ENCODE assay signal across 8 mouse cellular contexts in genomic region chr19:3388629-3389057, GRCm38 (mm10). TPM values are rescaled to one million over a fixed set of nuclear protein-coding genes. Genes with fewer than 3 reads are reported as not detected.
A peak's percentile ranks its signal among the peaks of the same experiment; 100 is the strongest.
DNase-seq lines count a peak whose midpoint lies in the region; ATAC-seq and TF ChIP-seq lines count a peak whose summit lies in the region.

Tesmin (plus strand) TSS chr19:3388857.

- TF ChIP-seq CTCF in stomach, postnatal 0 days (IDR thresholded peaks at IDR 0.05; ENCODE audit: low read depth) = peak; percentile 66

- ATAC-seq in forebrain, embryonic 15.5 days (replicated peaks) = peak; percentile 86
- peak; percentile 79 for ATAC-seq in liver, embryonic 16.5 days (ENCODE audit: low read depth)
- ATAC-seq in neural tube, embryonic 13.5 days (ENCODE audit: low read depth) = peak; percentile 92
- ATAC-seq in stomach, postnatal 0 days (ENCODE audit: low FRiP score, low TSS enrichment) = peak; percentile 86

- H3K9me3 ChIP-seq in ES-E14 (ENCODE audit: control insufficient read depth, insufficient read depth, low read depth, low read length) = no peaks in the 10 kb centered on the region
- peaks cover 3% of the 10 kb centered on the region; the same call in 1 of the 2 replicates for H3K9me3 ChIP-seq in forebrain, embryonic 15.5 days
- no peaks in the 10 kb centered on the region; the same call in 1 of the 2 replicates for H3K9me3 ChIP-seq in liver, embryonic 16.5 days (replicated peaks; ENCODE audit: control insufficient read depth, low read length)
- H3K9me3 ChIP-seq in neural tube, embryonic 13.5 days = peaks cover 4% of the 10 kb centered on the region; the same call in 1 of the 2 replicates
- no peaks in the 10 kb centered on the region for H3K9me3 ChIP-seq in stomach, postnatal 0 days (ENCODE audit: control insufficient read depth, low read length)

- no peaks in the 10 kb centered on the region for H3K27me3 ChIP-seq in forebrain, embryonic 15.5 days
- H3K27me3 ChIP-seq in liver, embryonic 16.5 days (ENCODE audit: control insufficient read depth, insufficient read depth, low read depth, low read length) = no peaks in the 10 kb centered on the region
- no peaks in the 10 kb centered on the region; the same call in 1 of the 2 replicates for H3K27me3 ChIP-seq in neural tube, embryonic 13.5 days
- H3K27me3 ChIP-seq in stomach, postnatal 0 days (ENCODE audit: control insufficient read depth, insufficient read depth, low read length) = no peaks in the 10 kb centered on the region

- H3K4me1 ChIP-seq in ES-E14 (ENCODE audit: control insufficient read depth in 2 of 2, insufficient read depth in 2 of 2, low read length in 2 of 2, poor library complexity in 1 of 2) = peaks cover 2% of the 10 kb centered on the region in 2 experiments; a peak in 2 of 4 replicates
- H3K4me1 ChIP-seq in forebrain, embryonic 15.5 days = 0 out of 2 replicates have a peak, but pooled peaks cover 5% of the 10 kb centered on the region
- peaks cover 12% of the 10 kb centered on the region for H3K4me1 ChIP-seq in liver, embryonic 16.5 days (ENCODE audit: control insufficient read depth, low read depth, low read length)
- peaks cover 3% of the 10 kb centered on the region; the same call in 1 of the 2 replicates for H3K4me1 ChIP-seq in neural tube, embryonic 13.5 days (replicated peaks)
- peaks cover 2% of the 10 kb centered on the region; the same call in 1 of the 2 replicates for H3K4me1 ChIP-seq in stomach, postnatal 0 days (replicated peaks; ENCODE audit: control insufficient read depth, insufficient read depth)

- H3K4me3 ChIP-seq in ES-E14 (ENCODE audit: insufficient read depth in 1 of 2, low read depth in 1 of 2, low read length in 2 of 2, poor library complexity in 1 of 2, severe bottlenecking in 1 of 2) = peak within 1 kb of the TSS; percentile 67 to 79
- peak within 1 kb of the TSS; percentile 47 for H3K4me3 ChIP-seq in forebrain, embryonic 15.5 days
- peak within 1 kb of the TSS; percentile 60 for H3K4me3 ChIP-seq in liver, embryonic 16.5 days (ENCODE audit: low read depth, low read length)
- peak within 1 kb of the TSS; percentile 46 for H3K4me3 ChIP-seq in neural tube, embryonic 13.5 days
- H3K4me3 ChIP-seq in stomach, postnatal 0 days (ENCODE audit: low read depth, low read length) = peak within 1 kb of the TSS; percentile 43

- H3K9ac ChIP-seq in ES-E14 (ENCODE audit: insufficient read depth, low read depth, low read length, poor library complexity, severe bottlenecking) = peak within 1 kb of the TSS; percentile 80
- H3K9ac ChIP-seq in forebrain, embryonic 15.5 days (replicated peaks) = peak within 1 kb of the TSS; percentile 38
- peak within 1 kb of the TSS; percentile 58 for H3K9ac ChIP-seq in liver, embryonic 16.5 days (ENCODE audit: low read depth, low read length)
- peak within 1 kb of the TSS; percentile 68 for H3K9ac ChIP-seq in neural tube, embryonic 13.5 days
- H3K9ac ChIP-seq in stomach, postnatal 0 days (ENCODE audit: low read length) = peak within 1 kb of the TSS; percentile 61

- WGBS in forebrain, embryonic 15.5 days = 2% methylated on average over 33 of the region's 33 CpGs
- 1% methylated on average over 33 of the region's 33 CpGs for WGBS in liver, embryonic 16.5 days (ENCODE audit: insufficient replicate concordance)
- under 1% methylated on average over 33 of the region's 33 CpGs for WGBS in neural tube, embryonic 13.5 days
- WGBS in stomach, postnatal 0 days = 3% methylated on average over 24 of the region's 33 CpGs

- TF ChIP-seq EP300 in stomach, postnatal 0 days (optimal IDR thresholded peaks at IDR 0.05) = no peak

- intact Hi-C loops in heart, postnatal 14 days (cut with DNase I) = loop anchor here (1.0 to 5.0 kb wide), 2 partner anchors 49 to 63 kb away; no protein-coding TSS in a partner anchor

- in situ Hi-C loops in ES-E14 (cut with MboI; ENCODE audit: low sequenced_read_pairs in 2 of 2, unreplicated experiment in 2 of 2) = no loop called here

- H3K36me3 ChIP-seq in ES-E14 (ENCODE audit: control insufficient read depth, insufficient read depth, low read length, poor library complexity, severe bottlenecking) = peaks cover 7% of the 10 kb centered on the region
- no peaks in the 10 kb centered on the region for H3K36me3 ChIP-seq in forebrain, embryonic 15.5 days
- H3K36me3 ChIP-seq in liver, embryonic 16.5 days (ENCODE audit: control insufficient read depth, insufficient read depth) = no peaks in the 10 kb centered on the region
- 0 out of 2 replicates have a peak, but pooled peaks cover 4% of the 10 kb centered on the region for H3K36me3 ChIP-seq in neural tube, embryonic 13.5 days
- peaks cover 6% of the 10 kb centered on the region; the same call in 1 of the 2 replicates for H3K36me3 ChIP-seq in stomach, postnatal 0 days (ENCODE audit: control insufficient read depth, insufficient read depth, low read length)

- peak within 1 kb of the TSS; percentile 56; the same call in 1 of the 2 replicates for H3K27ac ChIP-seq in ES-E14 (ENCODE audit: insufficient read depth, low read depth, low read length, poor library complexity, severe bottlenecking)
- no peak within 1 kb of the TSS for H3K27ac ChIP-seq in forebrain, embryonic 15.5 days (replicated peaks)
- peak within 1 kb of the TSS; percentile 29; the same call in 1 of the 2 replicates for H3K27ac ChIP-seq in liver, embryonic 16.5 days (ENCODE audit: low read length)
- H3K27ac ChIP-seq in neural tube, embryonic 13.5 days (replicated peaks) = no peak within 1 kb of the TSS
- peak within 1 kb of the TSS; percentile 30; the same call in 1 of the 2 replicates for H3K27ac ChIP-seq in stomach, postnatal 0 days (replicated peaks)

- peak within 1 kb of the TSS; percentile 70 for H3K4me2 ChIP-seq in forebrain, embryonic 15.5 days (replicated peaks)
- H3K4me2 ChIP-seq in liver, embryonic 16.5 days (ENCODE audit: low read depth, low read length) = peak within 1 kb of the TSS; percentile 87
- peak within 1 kb of the TSS; percentile 77 for H3K4me2 ChIP-seq in neural tube, embryonic 13.5 days
- H3K4me2 ChIP-seq in stomach, postnatal 0 days (replicated peaks; ENCODE audit: low read depth) = peak within 1 kb of the TSS; percentile 86

- peak; percentile 95 for DNase-seq in ES-E14 (ENCODE audit: low read depth, low spot score)
- peak; percentile 31 to 35 for DNase-seq in cerebellum, adult 18-20 months
- DNase-seq in heart, postnatal 14 days = peak; percentile 79 to 90
- DNase-seq in layer of hippocampus, adult 11-12 months (ENCODE audit: low spot score) = peak; percentile 87
- DNase-seq in stomach, postnatal 0 days (ENCODE audit: low spot score) = peak; percentile 92

TF ChIP-seq in ES-E14, 5 proteins besides CTCF, POLR2A, EP300 and RAD21:
- TF ChIP-seq MAFK (IDR thresholded peaks at IDR 0.05; ENCODE audit: insufficient read depth, low read depth, low read length) (no peak), HCFC1 (IDR thresholded peaks at IDR 0.05; ENCODE audit: borderline replicate concordance, insufficient read depth, low read length) (no peak; the same call in 1 of the 2 replicates), ZNF384 (IDR thresholded peaks at IDR 0.05; ENCODE audit: low read depth, low read length) (no peak), ZC3H11A (IDR thresholded peaks at IDR 0.05; ENCODE audit: borderline replicate concordance, low read depth, low read length) (no peak), CHD2 (IDR thresholded peaks at IDR 0.05; ENCODE audit: low read depth, low read length) (no peak)

RNA-seq across cellular contexts. Expression of gene Tesmin, which starts in this region (rescaled TPM):
- 1.6 and 3.1 TPM in 2 replicates for total RNA-seq in ES-E14 (2012; rRNA removed)
- polyA plus RNA-seq in forebrain, embryonic 15.5 days (2015; fragmentation: Nextera tagmentation; extraction: Ambion mirVana) = 0.13 and 0.55 TPM in 2 replicates
- 1 to 10 TPM; 5.0 to 5.2 TPM for total RNA-seq in heart, postnatal 14 days (2021)
- 0.21 and 0.29 TPM in 2 replicates for polyA plus RNA-seq in liver, embryonic 16.5 days (2015; fragmentation: Nextera tagmentation; extraction: Ambion mirVana)
- polyA plus RNA-seq in neural tube, embryonic 13.5 days (2015; fragmentation: Nextera tagmentation; extraction: Ambion mirVana) = 0.22 TPM in 1 of 2 replicates, not detected in the other
- 0.34 and 0.48 TPM in 2 replicates for polyA plus RNA-seq in stomach, postnatal 0 days (2015; fragmentation: Nextera tagmentation; extraction: Ambion mirVana)

Comparison
In these comparisons a context has a peak if more than half of its experiments do, and no peak if none do; other contexts are left out.
1. Peak in ATAC-seq, H3K4me3 ChIP-seq, H3K9ac ChIP-seq and H3K4me2 ChIP-seq in forebrain, embryonic 15.5 days; RNA of the gene not detected or under 1 TPM.
2. Peak in ATAC-seq, H3K4me3 ChIP-seq, H3K27ac ChIP-seq, H3K9ac ChIP-seq and H3K4me2 ChIP-seq in liver, embryonic 16.5 days; RNA of the gene not detected or under 1 TPM.
3. Peak in ATAC-seq, H3K4me3 ChIP-seq, H3K9ac ChIP-seq and H3K4me2 ChIP-seq in neural tube, embryonic 13.5 days; RNA of the gene not detected or under 1 TPM.
4. Peak in DNase-seq, ATAC-seq, H3K4me3 ChIP-seq, H3K27ac ChIP-seq, H3K9ac ChIP-seq and H3K4me2 ChIP-seq in stomach, postnatal 0 days; RNA of the gene not detected or under 1 TPM.
5. DNase-seq: peak in every context shown above with its lines; median percentile 95 in ES-E14; 92 in stomach, postnatal 0 days; 87 in layer of hippocampus, adult 11-12 months; 84 in heart, postnatal 14 days; 33 in cerebellum, adult 18-20 months.